Mouse (Mus musculus) naive thymus-derived CD4-positive, alpha-beta T cell, adult 5 months (primary cell): ENCODE data around the gene Ifnk. TPM values are rescaled to one million over a fixed set of nuclear protein-coding genes. Genes with fewer than 3 reads are reported as not detected.

Experiments used
- polyA plus RNA-seq: library from polyadenylated mRNA; unstranded; fragments of 100-300 nt; shearing (Covaris generic); gene quantifications from one replicate; pipeline ENCODE4 v1.2.1, GENCODE M21; 2017

Gene Ifnk
- not detected for polyA plus RNA-seq

DNA sequence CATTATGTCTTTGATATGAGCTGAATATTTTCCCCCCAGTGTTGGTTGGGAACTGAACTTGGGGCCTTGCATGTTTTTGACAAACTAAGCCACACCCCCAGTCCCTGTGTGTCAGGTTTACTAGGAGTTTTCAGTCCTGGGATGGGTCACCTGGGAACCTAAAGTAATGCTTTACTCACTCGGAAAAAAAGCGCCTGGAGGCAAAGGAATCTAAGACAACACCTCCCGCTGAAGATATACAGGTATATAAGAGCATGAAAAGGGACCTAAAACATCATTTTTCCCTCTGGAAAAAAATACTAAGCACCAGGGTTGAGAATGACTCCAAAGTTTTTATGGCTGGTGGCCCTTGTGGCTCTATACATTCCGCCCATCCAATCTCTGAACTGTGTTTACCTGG, at the start of gene Ifnk:
Gene Ifnk (plus strand): TSS at position 301 of the 400 bp plus-strand sequence.

DNA sequence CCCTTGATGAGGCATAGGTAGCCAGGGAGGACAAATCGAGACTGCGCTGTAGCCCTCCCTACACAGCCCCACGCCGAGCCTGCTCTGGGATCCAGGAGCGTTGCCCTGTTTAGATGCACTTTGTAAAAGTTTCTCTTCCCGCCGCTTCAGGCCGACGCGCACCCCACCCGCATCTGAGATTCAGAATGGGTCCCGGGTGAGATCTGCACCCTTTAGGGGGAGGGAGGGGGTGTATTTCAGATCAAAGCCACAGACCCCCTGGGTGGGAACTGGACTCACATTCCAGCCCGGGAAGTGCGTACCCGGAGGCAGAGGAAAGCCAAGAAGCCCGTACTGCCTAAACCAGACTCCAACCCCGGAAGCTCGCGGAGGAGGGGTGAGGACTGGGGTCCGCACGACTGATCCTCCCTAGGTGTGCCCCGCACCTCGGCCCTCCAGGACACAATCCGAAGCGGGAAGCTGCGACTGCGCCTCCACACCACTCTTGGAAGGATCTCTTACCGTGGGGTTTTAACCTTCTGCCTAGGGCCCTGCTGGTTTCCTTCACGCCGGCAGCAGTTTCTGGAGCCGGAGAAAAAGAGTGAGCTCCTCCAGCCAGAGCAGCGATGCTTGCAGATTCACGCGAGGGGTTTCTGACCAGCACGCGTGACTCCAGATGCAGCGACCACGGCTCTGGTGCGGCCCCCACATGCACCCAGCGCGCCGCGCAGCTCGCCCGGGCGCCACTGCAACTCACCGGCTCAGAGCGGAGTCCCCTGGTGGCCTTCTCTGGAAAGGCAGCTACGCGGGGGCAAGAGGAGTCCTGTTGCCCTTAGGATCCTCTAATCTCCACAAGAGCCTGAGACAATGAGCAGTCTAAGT, 5.1 kb downstream of the Ifnk start, which contains the start of gene Mob3b:
Gene Mob3b (minus strand): TSS at position 734 of the 861 bp plus-strand sequence.

Other genes with a start within 250 kb of the Ifnk start
- gene Mob3b, start 5.4 kb downstream of the Ifnk start, polyA plus RNA-seq = 14.3 TPM
- gene C9orf72, start 74.1 kb downstream of the Ifnk start, polyA plus RNA-seq = 42.4 TPM